Mouse (Mus musculus) urinary bladder, postnatal 10 days (tissue): ENCODE results near the gene Rnaseh2a.

ENCODE experiments used
- DNase-seq: peaks from one replicate; pipeline ENCODE4 v3.0.0; 2022; ENCODE audit warnings: low spot score

Rnaseh2a gene

DNA sequence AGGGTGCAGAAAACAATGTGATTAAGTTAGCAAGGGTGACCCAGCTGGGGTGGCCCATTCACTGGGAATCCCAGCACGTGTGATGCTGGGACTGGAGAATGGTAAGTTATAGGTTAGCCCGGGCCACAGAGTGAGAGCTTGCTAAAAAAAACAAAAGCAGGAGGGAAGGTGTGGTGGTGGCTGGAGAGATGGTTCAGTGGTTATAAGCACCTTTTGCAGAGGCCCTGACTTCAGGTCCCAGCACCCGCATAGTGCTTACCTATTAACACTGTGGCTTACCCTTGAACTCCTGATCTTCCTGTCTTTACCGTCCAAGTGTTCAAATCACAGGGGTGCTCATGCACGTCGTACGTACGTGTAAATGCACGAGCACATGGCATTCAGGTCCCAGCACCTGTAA lies 62.5 kb downstream of the Rnaseh2a start:
- no peak for DNase-seq
